Mouse (Mus musculus) left cerebral cortex, adult 8-10 months (tissue): ENCODE measurements around the gene Olfr1360. TPM values are rescaled to one million over a fixed set of nuclear protein-coding genes. Genes with fewer than 3 reads are reported as not detected.

Source experiments
- DNase-seq, 2 experiments: peaks; one replicate each; pipeline ENCODE4 v3.0.0; 2022; ENCODE audit warnings: low spot score in 2 of 2
- microRNA-seq, 2 experiments: library from miRNA; unstranded; fragments of <30 nt; microRNA quantifications; one replicate each; pipeline ENCODE4 v1.2.0; 2022
- total RNA-seq, 4 experiments: library from RNA; stranded (reverse); gene quantifications; 2 replicates each; pipeline ENCODE4 v1.2.4; 2022

Olfr1360 gene
- total RNA-seq, 4 experiments from 2014 or later = not detected

GRCm38 (mm10) chr13:21663286-21663685 is 13.9 kb downstream of the Olfr1360 start, which contains the start of gene Olfr1361:
Gene Olfr1361 (minus strand): TSS chr13:21663386.
- no peak for DNase-seq

GRCm38 (mm10) chr13:21642418-21642817 is 34.8 kb downstream of the Olfr1360 start, which contains the start of gene Olfr11:
Gene Olfr11 (minus strand): TSS chr13:21642518.
- no peak for DNase-seq

Small RNAs within 50 kb of the gene (microRNA-seq; reads per million reads assigned to microRNA genes)
- gene Gm44357 = 0 reads per million in 2 experiments
- 0 reads per million in 2 experiments for gene Gm44367

Other genes starting within 250 kb of the Olfr1360 start
- 1 to 10 TPM; 1.4 to 1.9 (median 1.6) TPM for gene Pgbd1, start 236.3 kb downstream of the Olfr1360 start, total RNA-seq
- gene Zscan26, start 223.7 kb downstream of the Olfr1360 start, total RNA-seq = 10 to 100 TPM; 52.1 to 59.4 (median 55.5) TPM
- gene Nkapl, start 208.9 kb downstream of the Olfr1360 start, total RNA-seq = 1 to 10 TPM in 2 of 4 experiments, under 1 TPM in 2; 0.59 to 1.5 (median 0.84) TPM
- gene Zkscan4, start 198.5 kb downstream of the Olfr1360 start, total RNA-seq = 1 to 10 TPM; 5.1 to 6.2 (median 5.8) TPM
- not detected for gene Gm10065, start 198.0 kb downstream of the Olfr1360 start, total RNA-seq
- gene AK157302, start 182.2 kb downstream of the Olfr1360 start, total RNA-seq = 10 to 100 TPM; 15.4 to 22.7 (median 19.3) TPM
- 10 to 100 TPM; 39.0 to 60.7 (median 52.2) TPM for gene Gm11273, start 176.0 kb downstream of the Olfr1360 start, total RNA-seq
- 10 to 100 TPM; 16.2 to 16.5 (median 16.3) TPM for gene Zkscan8, start 146.3 kb downstream of the Olfr1360 start, total RNA-seq
- not detected for gene Olfr1366, start 134.6 kb downstream of the Olfr1360 start, total RNA-seq
- gene Olfr1535, start 117.5 kb downstream of the Olfr1360 start, total RNA-seq = not detected
- gene Olfr1364, start 95.6 kb downstream of the Olfr1360 start, total RNA-seq = not detected
- gene Olfr1362, start 63.4 kb downstream of the Olfr1360 start, total RNA-seq = not detected
- not detected for gene Olfr11, start 34.9 kb downstream of the Olfr1360 start, total RNA-seq
- not detected for gene Olfr1361, start 14.0 kb downstream of the Olfr1360 start, total RNA-seq
- not detected for gene Olfr1359, start 20.7 kb upstream of the Olfr1360 start, total RNA-seq
- gene Hist1h2bl, start 38.7 kb upstream of the Olfr1360 start, total RNA-seq = 10 to 100 TPM; 16.0 to 30.4 (median 22.3) TPM
- gene Hist1h2ai, start 39.0 kb upstream of the Olfr1360 start, total RNA-seq = 10 to 100 TPM in 3 of 4 experiments, not detected in 1; 16.4 to 24.8 (median 22.3) TPM
- 10 to 100 TPM; 40.8 to 60.6 (median 44.2) TPM for gene Hist1h3h, start 40.3 kb upstream of the Olfr1360 start, total RNA-seq
- 1 to 10 TPM; 2.5 to 5.9 (median 4.5) TPM for gene Hist1h2bm, start 44.6 kb upstream of the Olfr1360 start, total RNA-seq
- 10 to 100 TPM; 18.4 to 23.9 (median 19.2) TPM for gene Hist1h4j, start 57.7 kb upstream of the Olfr1360 start, total RNA-seq
- gene Hist1h4k, start 73.1 kb upstream of the Olfr1360 start, total RNA-seq = 100 to 1,000 TPM; 294 to 349 (median 343) TPM
- gene Hist1h2ak, start 76.4 kb upstream of the Olfr1360 start, total RNA-seq = 10 to 100 TPM in 3 of 4 experiments, 1 to 10 TPM in 1; 9.6 to 16.7 (median 11.1) TPM
- 10 to 100 TPM in 3 of 4 experiments, 1 to 10 TPM in 1; 1.6 to 11.3 (median 10.8) TPM for gene Hist1h2bn, start 76.7 kb upstream of the Olfr1360 start, total RNA-seq
- gene Hist1h1b, start 103.2 kb upstream of the Olfr1360 start, total RNA-seq = 10 to 100 TPM in 2 of 4 experiments, 1 to 10 TPM in 2; 7.2 to 11.0 (median 10.2) TPM
- 10 to 100 TPM; 44.4 to 70.8 (median 54.9) TPM for gene Hist1h3i, start 106.0 kb upstream of the Olfr1360 start, total RNA-seq
- 1 to 10 TPM in 2 of 4 experiments, not detected in 2; 2.9 to 4.0 TPM for gene Hist1h2an, start 109.8 kb upstream of the Olfr1360 start, total RNA-seq
- 10 to 100 TPM in 1 of 4 experiments, 1 to 10 TPM in 3; 6.0 to 11.4 (median 8.5) TPM for gene Hist1h2bp, start 110.1 kb upstream of the Olfr1360 start, total RNA-seq
- gene Hist1h2bq, start 132.8 kb upstream of the Olfr1360 start, total RNA-seq = 10 to 100 TPM; 26.3 to 44.6 (median 31.8) TPM
- 10 to 100 TPM in 3 of 4 experiments, not detected in 1; 14.7 to 30.0 (median 20.1) TPM for gene Hist1h2ao, start 133.1 kb upstream of the Olfr1360 start, total RNA-seq
- 100 to 1,000 TPM; 177 to 265 (median 220) TPM for gene Hist1h4m, start 134.3 kb upstream of the Olfr1360 start, total RNA-seq
- gene Hist1h4n, start 154.8 kb upstream of the Olfr1360 start, total RNA-seq = 10 to 100 TPM; 31.1 to 87.2 (median 44.3) TPM
- 10 to 100 TPM in 2 of 4 experiments, 1 to 10 TPM in 1, not detected in 1; 7.5 to 39.9 (median 17.1) TPM for gene Hist1h2ap, start 156.1 kb upstream of the Olfr1360 start, total RNA-seq
- gene Hist1h2br, start 156.3 kb upstream of the Olfr1360 start, total RNA-seq = 10 to 100 TPM; 26.6 to 43.8 (median 31.6) TPM